Mouse (Mus musculus) lung, embryonic 14.5 days (tissue): Measurements from ENCODE around the gene Melk. TPM values are rescaled to one million over a fixed set of nuclear protein-coding genes. Genes with fewer than 3 reads are reported as not detected.

Experiments used
- ATAC-seq: fragments of 200-750 bp; cut with Nextera tagmentation; 2 replicates; pipeline ENCODE4 v1.8.0; 2017; ENCODE audit warnings: mild to moderate bottlenecking, moderate TSS enrichment, moderate library complexity; ENCODE audit not compliant: insufficient read depth
- DNase-seq: peaks from one replicate; pipeline ENCODE4 v3.0.0-alpha.2; 2015
- H3K27ac ChIP-seq: fragments of 300-500 bp; sonication (generic); 2 replicates; pipeline ENCODE4 v1.5.1; 2014; ENCODE audit warnings: low read depth, mild to moderate bottlenecking, moderate library complexity
- H3K27me3 ChIP-seq: fragments of 300-500 bp; sonication (generic); 2 replicates; pipeline ENCODE4 v1.6.1; 2014; ENCODE audit warnings: low read length, control low read depth; ENCODE audit not compliant: insufficient read depth
- H3K36me3 ChIP-seq: fragments of 300-500 bp; sonication (generic); 2 replicates; pipeline ENCODE4 v1.6.1; 2014; ENCODE audit warnings: control low read depth; ENCODE audit not compliant: insufficient read depth
- H3K4me1 ChIP-seq: fragments of 300-500 bp; sonication (generic); 2 replicates; pipeline ENCODE4 v1.6.1; 2014; ENCODE audit warnings: antibody characterized with exemption, control low read depth; ENCODE audit not compliant: insufficient read depth
- H3K4me2 ChIP-seq: fragments of 300-500 bp; sonication (generic); 2 replicates; pipeline ENCODE4 v1.6.1; 2014; ENCODE audit warnings: mild to moderate bottlenecking
- H3K4me3 ChIP-seq: fragments of 300-500 bp; sonication (generic); 2 replicates; pipeline ENCODE4 v1.5.1; 2014; ENCODE audit warnings: low read depth, low read length
- H3K9ac ChIP-seq: fragments of 300-500 bp; sonication (generic); 2 replicates; pipeline ENCODE4 v1.6.1; 2014
- H3K9me3 ChIP-seq: fragments of 300-500 bp; sonication (generic); 2 replicates; pipeline ENCODE4 v1.6.1; 2016; ENCODE audit warnings: low read depth, low read length, control low read depth
- CTCF ChIP-seq: IDR thresholded peaks from 2 replicates; pipeline ENCODE4 v1.5.1; 2016; ENCODE audit warnings: antibody characterized with exemption, low read depth
- WGBS: fragments of 180-500 bp; shearing (Covaris S2); extraction: QIAGEN DNeasy Blood & Tissue Kit; methylation state at CpG from one replicate; pipeline ENCODE4 v1.1.7; 2014; 5-methylcytosine and 5-hydroxymethylcytosine counted together
- polyA plus RNA-seq: library from polyadenylated mRNA; unstranded; fragments of >200 nt; fragmentation: Nextera tagmentation; extraction: Ambion mirVana; gene quantifications from 2 replicates; pipeline ENCODE4 v1.2.1, GENCODE M21; 2014

Gene Melk
- polyA plus RNA-seq, 1 experiment from 2014 or later, result 61.9 TPM

DNA sequence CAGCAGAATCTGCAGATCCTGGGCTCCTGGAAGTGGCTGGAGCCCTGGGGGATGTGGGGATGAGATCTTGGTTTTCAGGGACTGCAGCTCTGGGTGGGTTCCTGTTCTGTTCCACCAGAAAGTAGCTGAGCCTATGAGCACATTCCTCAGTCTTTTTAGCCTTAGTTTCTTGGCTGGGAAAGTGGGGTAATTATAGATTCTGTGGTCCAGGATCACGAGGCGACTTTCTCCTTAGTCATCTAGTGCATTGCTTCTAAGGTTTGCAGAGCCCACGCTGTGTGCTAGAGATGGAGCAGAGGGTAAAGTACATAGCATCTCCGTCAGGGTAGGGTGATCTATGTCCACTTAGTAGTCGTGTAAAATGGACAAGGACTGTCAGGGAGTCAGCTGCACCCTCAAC is 103.8 kb downstream of the Melk start:
- ATAC-seq (no peak), DNase-seq (no peak)
- Histone ChIP-seq H3K4me3 (no peak overlapping the region), H3K9ac (no peak overlapping the region), H3K27me3 (no peaks in the 10 kb centered on the region), H3K4me2 (no peak overlapping the region), H3K9me3 (no peaks in the 10 kb centered on the region), H3K4me1 (no peaks in the 10 kb centered on the region), H3K36me3 (no peaks in the 10 kb centered on the region), H3K27ac (no peak overlapping the region)
- WGBS, result 75% methylated on average over 5 of the region's 5 CpGs
- no peak for TF ChIP-seq CTCF

Other genes starting within 250 kb of the Melk start
- gene Gne, start 216.7 kb upstream of the Melk start, polyA plus RNA-seq, result 37.3 and 38.5 TPM in 2 replicates
- 30.7 and 33.2 TPM in 2 replicates for gene Rnf38, start 67.1 kb upstream of the Melk start, polyA plus RNA-seq